Mouse (Mus musculus): ENCODE data around the gene Ofcc1. TPM values are rescaled to one million over a fixed set of nuclear protein-coding genes. Genes with fewer than 3 reads are reported as not detected.
A peak's percentile ranks its signal among the peaks of the same experiment; 100 is the strongest.

Ofcc1 gene
- polyA plus RNA-seq, 1 experiment from 2014 or later = 0.08 TPM

DNA sequence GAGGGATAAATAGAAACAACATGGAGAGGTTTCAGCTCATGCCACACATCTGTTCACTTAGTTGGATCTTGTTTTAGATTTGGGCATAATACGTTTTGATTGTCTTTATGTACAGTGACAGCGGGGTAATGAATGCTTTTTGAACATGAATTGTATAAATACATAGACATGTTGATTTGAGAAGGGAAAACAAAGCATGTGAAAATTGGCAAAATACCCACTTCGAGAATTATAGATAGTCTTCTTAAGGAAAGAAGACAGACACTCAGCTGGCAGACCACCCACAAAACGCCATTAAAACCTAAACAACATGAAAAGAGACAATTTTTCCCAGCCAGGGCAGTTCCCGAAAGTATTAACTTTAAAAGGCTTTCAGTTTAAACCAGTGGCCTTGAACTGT is 37.9 kb downstream of the Ofcc1 start:
- no peaks in the 10 kb centered on the region for H3K27me3 ChIP-seq (ENCODE audit: control insufficient read depth, insufficient read depth, low read length)
- no peaks in the 10 kb centered on the region for H3K9me3 ChIP-seq (ENCODE audit: control insufficient read depth, low read length)
- no peak overlapping the region for H3K27ac ChIP-seq (replicated peaks; ENCODE audit: low read depth, low read length)
- WGBS = 74% methylated on average over 5 of the region's 5 CpGs
- DNase-seq (ENCODE audit: low spot score) = no peak
- no peaks in the 10 kb centered on the region for H3K36me3 ChIP-seq (ENCODE audit: control insufficient read depth, insufficient read depth, low read length)
- ATAC-seq (ENCODE audit: insufficient number of reproducible peaks, low FRiP score, low TSS enrichment, low read depth) = no peak
- H3K4me3 ChIP-seq (ENCODE audit: low read depth, low read length) = no peak overlapping the region
- H3K4me1 ChIP-seq (ENCODE audit: control insufficient read depth, insufficient read depth, low read length) = no peaks in the 10 kb centered on the region
- H3K9ac ChIP-seq (ENCODE audit: low read length) = no peak overlapping the region
- no peak overlapping the region for H3K4me2 ChIP-seq (ENCODE audit: low read depth, severe bottlenecking)

DNA sequence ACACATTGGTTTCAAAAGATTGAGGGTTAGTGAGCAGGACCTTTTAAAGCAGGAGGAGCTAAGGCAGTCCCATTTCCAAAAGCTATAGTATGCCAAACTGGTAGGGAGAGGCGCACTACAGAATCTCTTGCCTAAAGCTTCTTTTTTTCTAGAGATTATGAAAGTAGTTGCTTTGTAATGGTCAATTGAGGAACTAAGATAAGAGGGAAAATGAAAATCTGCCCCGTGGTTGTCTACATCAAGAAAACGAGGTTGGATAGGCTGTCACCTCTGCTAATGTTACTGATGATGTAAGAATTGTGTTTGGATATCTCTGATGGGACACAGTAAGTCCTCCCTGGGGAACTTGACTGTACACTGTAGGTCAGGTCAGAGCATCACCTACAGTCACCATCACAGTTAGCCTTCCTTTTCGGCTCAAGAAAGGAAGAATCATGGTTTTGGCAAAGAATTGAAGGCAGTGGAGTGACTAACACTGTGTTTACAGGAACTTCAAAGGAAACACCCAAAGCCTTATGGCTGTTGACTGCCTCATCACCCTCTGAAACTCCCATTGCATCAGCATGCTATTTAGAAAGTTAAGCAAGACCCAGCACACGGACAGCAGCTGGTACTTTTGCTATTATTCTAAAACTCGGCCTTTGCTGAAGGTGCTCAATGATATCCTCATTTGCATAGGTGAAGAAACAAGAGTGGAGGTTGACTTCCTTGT is 40.3 kb downstream of the Ofcc1 start:
- WGBS = 74% methylated on average over 6 of the region's 6 CpGs
- no peaks in the 10 kb centered on the region for H3K4me1 ChIP-seq (ENCODE audit: control insufficient read depth, insufficient read depth, low read length)
- H3K4me2 ChIP-seq (ENCODE audit: low read depth, severe bottlenecking) = no peak overlapping the region

DNA sequence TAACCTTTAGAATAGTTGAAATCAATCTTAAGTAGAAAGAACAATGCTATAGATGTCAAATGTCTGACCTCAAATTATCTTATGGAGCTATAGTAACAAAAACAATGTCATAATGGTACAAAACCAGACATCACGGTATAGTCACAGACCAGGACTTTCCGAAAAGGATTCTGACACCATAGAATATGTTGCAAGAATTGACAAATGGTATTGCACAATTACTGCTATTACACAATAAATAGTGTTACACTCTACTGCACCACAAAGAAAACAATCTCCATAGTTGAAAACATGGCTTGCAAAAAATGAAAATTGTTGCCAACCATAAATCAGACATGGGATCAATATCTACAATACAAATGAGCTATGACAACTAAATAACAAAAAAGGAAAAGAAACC is 43.5 kb downstream of the Ofcc1 start:
- Histone ChIP-seq H3K4me2 (ENCODE audit: low read depth, severe bottlenecking) (no peak overlapping the region), H3K27ac (replicated peaks; ENCODE audit: low read depth, low read length) (no peak overlapping the region), H3K4me3 (ENCODE audit: low read depth, low read length) (no peak overlapping the region), H3K27me3 (ENCODE audit: control insufficient read depth, insufficient read depth, low read length) (no peaks in the 10 kb centered on the region), H3K4me1 (ENCODE audit: control insufficient read depth, insufficient read depth, low read length) (0 out of 2 replicates have a peak, but pooled peaks cover 2% of the 10 kb centered on the region), H3K9ac (ENCODE audit: low read length) (no peak overlapping the region), H3K9me3 (ENCODE audit: control insufficient read depth, low read length) (no peaks in the 10 kb centered on the region), H3K36me3 (ENCODE audit: control insufficient read depth, insufficient read depth, low read length) (no peaks in the 10 kb centered on the region)
- no peak for ATAC-seq (ENCODE audit: insufficient number of reproducible peaks, low FRiP score, low TSS enrichment, low read depth)
- 93% methylated on average over 2 of the region's 2 CpGs for WGBS
- DNase-seq (ENCODE audit: low spot score) = no peak

More for the DNA sequence above, 40.3 kb downstream of the Ofcc1 start:
- no peaks in the 10 kb centered on the region for H3K27me3 ChIP-seq (ENCODE audit: control insufficient read depth, insufficient read depth, low read length)
- H3K27ac ChIP-seq (replicated peaks; ENCODE audit: low read depth, low read length) = no peak overlapping the region
- ATAC-seq (ENCODE audit: insufficient number of reproducible peaks, low FRiP score, low TSS enrichment, low read depth) (no peak), DNase-seq (ENCODE audit: low spot score) (no peak)
- no peak overlapping the region for H3K4me3 ChIP-seq (ENCODE audit: low read depth, low read length)
- H3K9ac ChIP-seq (ENCODE audit: low read length) = no peak overlapping the region
- H3K9me3 ChIP-seq (ENCODE audit: control insufficient read depth, low read length) = no peaks in the 10 kb centered on the region
- no peaks in the 10 kb centered on the region for H3K36me3 ChIP-seq (ENCODE audit: control insufficient read depth, insufficient read depth, low read length)

DNA sequence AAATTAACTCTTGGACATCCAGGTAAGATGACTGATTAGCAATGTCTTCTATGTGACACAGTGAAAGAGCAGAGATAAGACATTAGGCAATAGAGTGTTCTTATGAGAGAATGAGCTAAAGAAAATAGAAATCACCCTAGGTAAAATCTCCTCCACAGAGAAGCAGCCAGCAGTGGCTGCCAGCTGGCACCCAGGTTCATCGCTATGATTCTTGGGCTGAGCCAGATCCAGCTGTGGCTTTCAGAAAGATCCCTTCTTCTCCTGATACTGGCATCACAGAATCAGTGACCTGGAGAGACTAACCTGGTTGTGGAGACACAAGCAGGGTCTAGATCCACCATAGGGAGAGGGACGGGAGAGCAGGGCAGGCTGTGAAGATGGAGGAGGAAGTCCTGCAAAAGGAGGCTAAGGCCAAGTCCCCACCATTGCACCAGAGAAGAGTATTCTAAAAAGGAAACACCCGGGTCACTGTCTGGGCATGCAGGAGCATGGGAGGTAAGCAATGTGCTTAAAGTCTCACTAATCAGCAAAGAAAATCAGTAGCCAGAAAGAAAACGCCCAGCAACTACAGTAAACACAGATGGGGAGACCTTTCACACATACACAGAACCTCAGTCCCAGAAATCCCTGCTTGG is 46.0 kb downstream of the Ofcc1 start:
- DNase-seq (ENCODE audit: low spot score) (no peak), ATAC-seq (ENCODE audit: insufficient number of reproducible peaks, low FRiP score, low TSS enrichment, low read depth) (no peak)
- H3K27ac ChIP-seq (replicated peaks; ENCODE audit: low read depth, low read length) = no peak overlapping the region
- H3K4me2 ChIP-seq (ENCODE audit: low read depth, severe bottlenecking) = no peak overlapping the region
- H3K9ac ChIP-seq (ENCODE audit: low read length) = no peak overlapping the region
- no peaks in the 10 kb centered on the region for H3K36me3 ChIP-seq (ENCODE audit: control insufficient read depth, insufficient read depth, low read length)
- H3K4me1 ChIP-seq (ENCODE audit: control insufficient read depth, insufficient read depth, low read length) = 0 out of 2 replicates have a peak, but pooled peaks cover 2% of the 10 kb centered on the region
- no peak overlapping the region for H3K4me3 ChIP-seq (ENCODE audit: low read depth, low read length)
- no peaks in the 10 kb centered on the region for H3K27me3 ChIP-seq (ENCODE audit: control insufficient read depth, insufficient read depth, low read length)
- H3K9me3 ChIP-seq (ENCODE audit: control insufficient read depth, low read length) = no peaks in the 10 kb centered on the region
- 76% methylated on average over 4 of the region's 4 CpGs for WGBS

DNA sequence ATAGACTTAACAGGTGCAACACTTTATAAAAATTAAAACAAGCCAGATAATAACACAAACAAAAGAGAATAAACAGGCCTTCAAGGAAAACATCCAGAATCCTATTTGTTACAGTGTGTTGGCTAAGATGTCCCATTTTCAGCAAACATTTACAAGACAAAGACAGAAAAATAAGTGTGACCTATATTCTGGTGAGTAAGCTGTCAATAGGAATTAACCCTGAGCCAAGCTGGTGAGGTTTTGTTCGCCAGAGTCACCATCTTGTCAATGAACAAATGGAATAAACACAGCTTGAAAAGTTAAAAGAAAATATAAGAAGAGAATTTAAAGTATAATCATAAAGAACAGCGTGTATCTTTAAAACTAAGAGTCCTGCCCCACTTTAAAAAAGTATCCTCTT is 68.4 kb downstream of the Ofcc1 start:
- no peaks in the 10 kb centered on the region for H3K4me1 ChIP-seq (ENCODE audit: control insufficient read depth, insufficient read depth, low read length)
- no peak overlapping the region for H3K4me3 ChIP-seq (ENCODE audit: low read depth, low read length)
- no peak overlapping the region for H3K27ac ChIP-seq (replicated peaks; ENCODE audit: low read depth, low read length)
- DNase-seq (ENCODE audit: low spot score) (no peak), ATAC-seq (ENCODE audit: insufficient number of reproducible peaks, low FRiP score, low TSS enrichment, low read depth) (no peak)
- no peaks in the 10 kb centered on the region for H3K9me3 ChIP-seq (ENCODE audit: control insufficient read depth, low read length)
- no peaks in the 10 kb centered on the region for H3K27me3 ChIP-seq (ENCODE audit: control insufficient read depth, insufficient read depth, low read length)
- 94% methylated on average over 2 of the region's 2 CpGs for WGBS
- no peak overlapping the region for H3K4me2 ChIP-seq (ENCODE audit: low read depth, severe bottlenecking)
- no peaks in the 10 kb centered on the region for H3K36me3 ChIP-seq (ENCODE audit: control insufficient read depth, insufficient read depth, low read length)
- H3K9ac ChIP-seq (ENCODE audit: low read length) = no peak overlapping the region

DNA sequence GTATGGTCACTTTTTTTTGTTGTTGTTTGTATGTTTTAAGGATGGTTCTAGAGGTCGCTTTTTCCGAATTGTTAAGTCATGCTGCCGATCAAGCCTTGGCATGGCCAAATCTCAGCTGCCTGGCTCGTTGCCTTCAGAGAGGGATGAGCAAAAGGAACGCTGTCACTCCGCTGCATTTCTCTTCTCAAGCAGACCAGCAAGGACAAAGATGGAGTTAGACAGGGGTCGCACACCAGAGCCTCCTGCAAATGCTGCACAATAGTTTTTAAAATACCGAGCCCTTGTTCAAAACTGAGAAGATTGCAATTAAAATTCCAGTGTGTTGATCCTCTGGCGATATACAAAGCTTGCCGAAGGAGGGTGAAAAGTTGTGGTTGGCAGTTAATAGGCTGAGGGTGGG is 70.4 kb downstream of the Ofcc1 start:
- Histone ChIP-seq H3K27ac (replicated peaks; ENCODE audit: low read depth, low read length) (no peak overlapping the region), H3K36me3 (ENCODE audit: control insufficient read depth, insufficient read depth, low read length) (no peaks in the 10 kb centered on the region), H3K4me1 (ENCODE audit: control insufficient read depth, insufficient read depth, low read length) (peaks cover 5% of the 10 kb centered on the region; the same call in 1 of the 2 replicates), H3K4me2 (ENCODE audit: low read depth, severe bottlenecking) (no peak overlapping the region), H3K9me3 (ENCODE audit: control insufficient read depth, low read length) (no peaks in the 10 kb centered on the region), H3K9ac (ENCODE audit: low read length) (no peak overlapping the region), H3K4me3 (ENCODE audit: low read depth, low read length) (no peak overlapping the region), H3K27me3 (ENCODE audit: control insufficient read depth, insufficient read depth, low read length) (no peaks in the 10 kb centered on the region)
- DNase-seq (ENCODE audit: low spot score) (no peak), ATAC-seq (ENCODE audit: insufficient number of reproducible peaks, low FRiP score, low TSS enrichment, low read depth) (no peak)
- 90% methylated on average over 10 of the region's 10 CpGs for WGBS

DNA sequence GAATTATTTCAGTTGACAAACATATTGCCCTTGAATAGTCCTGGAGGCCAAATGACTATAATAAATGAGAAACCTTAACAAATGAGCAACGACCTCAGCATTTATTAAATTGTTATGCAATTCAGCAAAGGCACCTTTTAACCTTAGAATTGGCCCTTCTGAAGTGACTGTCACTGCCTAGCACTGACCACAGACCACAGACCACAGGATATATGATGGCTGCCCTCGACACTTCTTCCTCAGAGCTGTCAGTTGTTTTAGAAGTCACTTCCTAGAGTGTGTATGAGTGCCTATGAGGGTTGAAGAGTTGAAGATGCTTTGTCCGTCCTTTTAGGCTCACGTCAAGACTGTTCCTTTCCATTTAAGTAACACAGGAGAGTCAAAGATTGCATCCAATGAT is 72.6 kb downstream of the Ofcc1 start:
- WGBS = 74% methylated on average over 4 of the region's 4 CpGs
- ATAC-seq (ENCODE audit: insufficient number of reproducible peaks, low FRiP score, low TSS enrichment, low read depth) (no peak), DNase-seq (ENCODE audit: low spot score) (no peak)
- H3K4me3 ChIP-seq (ENCODE audit: low read depth, low read length) = no peak overlapping the region
- no peaks in the 10 kb centered on the region for H3K36me3 ChIP-seq (ENCODE audit: control insufficient read depth, insufficient read depth, low read length)
- peaks cover 5% of the 10 kb centered on the region; the same call in 1 of the 2 replicates for H3K4me1 ChIP-seq (ENCODE audit: control insufficient read depth, insufficient read depth, low read length)
- no peaks in the 10 kb centered on the region for H3K9me3 ChIP-seq (ENCODE audit: control insufficient read depth, low read length)
- H3K9ac ChIP-seq (ENCODE audit: low read length) = no peak overlapping the region
- no peak overlapping the region for H3K27ac ChIP-seq (replicated peaks; ENCODE audit: low read depth, low read length)
- no peaks in the 10 kb centered on the region for H3K27me3 ChIP-seq (ENCODE audit: control insufficient read depth, insufficient read depth, low read length)
- no peak overlapping the region for H3K4me2 ChIP-seq (ENCODE audit: low read depth, severe bottlenecking)

DNA sequence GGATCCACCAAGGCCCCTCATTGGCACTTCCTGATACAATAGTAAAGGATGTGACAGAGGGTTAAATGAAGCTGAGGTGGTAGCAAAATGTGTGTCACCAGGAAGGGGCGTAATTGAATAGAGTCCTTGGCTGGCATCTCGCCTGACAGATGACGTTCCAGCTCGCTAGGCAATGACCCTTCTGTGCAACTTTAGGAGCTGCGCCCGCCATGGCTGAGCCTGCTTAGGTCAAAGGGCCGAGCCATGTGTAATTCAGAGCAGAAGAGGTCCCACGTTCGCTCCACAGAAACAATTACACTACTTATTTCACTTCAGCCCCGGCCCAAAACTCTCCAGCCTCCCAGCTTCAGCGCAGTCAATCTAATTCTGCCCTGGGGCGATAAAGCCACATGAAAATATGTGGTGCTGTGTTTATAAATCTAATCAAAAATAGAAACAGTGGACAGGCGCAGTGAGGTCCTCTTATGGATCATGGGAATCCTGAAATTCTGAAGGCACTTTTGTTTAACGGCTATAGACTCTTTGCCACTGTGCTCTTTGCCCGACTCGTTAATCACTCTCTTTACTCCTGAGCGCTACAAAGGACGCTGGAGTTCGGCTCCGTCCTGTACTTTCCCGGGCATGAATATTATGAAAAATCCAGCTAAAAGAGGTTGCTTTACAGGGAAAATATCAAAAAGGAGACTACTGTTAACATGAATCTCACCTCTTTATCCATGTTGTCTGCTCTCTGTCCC is 73.8 kb downstream of the Ofcc1 start:
- WGBS = 27% methylated on average over 21 of the region's 21 CpGs
- Histone ChIP-seq H3K4me2 (ENCODE audit: low read depth, severe bottlenecking) (peak overlapping the region; percentile 29), H3K36me3 (ENCODE audit: control insufficient read depth, insufficient read depth, low read length) (no peaks in the 10 kb centered on the region), H3K9me3 (ENCODE audit: control insufficient read depth, low read length) (no peaks in the 10 kb centered on the region), H3K4me1 (ENCODE audit: control insufficient read depth, insufficient read depth, low read length) (peaks cover 5% of the 10 kb centered on the region; the same call in 1 of the 2 replicates), H3K27ac (replicated peaks; ENCODE audit: low read depth, low read length) (no peak overlapping the region), H3K4me3 (ENCODE audit: low read depth, low read length) (no peak overlapping the region), H3K27me3 (ENCODE audit: control insufficient read depth, insufficient read depth, low read length) (no peaks in the 10 kb centered on the region), H3K9ac (ENCODE audit: low read length) (no peak overlapping the region)
- no peak for ATAC-seq (ENCODE audit: insufficient number of reproducible peaks, low FRiP score, low TSS enrichment, low read depth)
- peak; percentile 54 for DNase-seq (ENCODE audit: low spot score)

All from limb, embryonic 11.5 days (tissue).